8 mouse cellular contexts compared by ENCODE assay signal in the genomic region with DNA sequence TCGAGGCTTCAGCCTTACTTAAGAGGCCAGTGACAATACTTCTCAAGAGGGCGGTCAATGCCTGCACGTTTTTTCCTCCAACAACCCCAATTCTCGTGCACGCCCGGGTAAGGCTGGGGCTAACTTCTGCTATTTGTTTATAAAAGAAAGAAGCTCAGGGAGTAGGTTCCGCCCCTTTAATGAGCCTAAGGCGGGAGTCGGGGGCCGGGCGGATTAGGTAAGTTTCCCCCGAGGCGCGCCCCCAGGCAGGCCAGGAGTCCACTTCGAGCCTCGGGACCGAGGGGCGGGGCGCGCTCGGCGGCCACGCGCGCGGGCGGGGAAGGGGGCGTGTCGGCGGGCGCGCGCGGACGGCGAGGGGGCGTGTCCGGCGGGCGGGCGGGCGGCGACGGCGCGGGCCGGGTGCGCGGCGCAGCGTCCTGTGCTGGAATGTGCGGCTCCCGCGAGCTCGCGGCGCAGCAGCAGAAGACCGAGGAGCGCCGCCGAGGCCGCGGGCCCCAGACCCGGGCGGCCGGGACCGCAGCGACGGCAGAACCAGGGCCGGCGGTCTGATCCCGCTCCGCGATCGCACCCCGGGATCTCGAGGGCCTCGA. TPM values are rescaled to one million over a fixed set of nuclear protein-coding genes. Genes with fewer than 3 reads are reported as not detected.
DNase-seq lines count a peak whose midpoint lies in the region; ATAC-seq and TF ChIP-seq lines count a peak whose summit lies in the region.

TSS of gene Rest (plus strand) at position 411 of the 590 bp plus-strand sequence.

- H3K4me1 ChIP-seq in cerebellum, adult 2 months (ENCODE audit: control insufficient read depth, insufficient read depth, low read length): no peaks in the 10 kb centered on the region
- peaks cover 6% of the 10 kb centered on the region for H3K4me1 ChIP-seq in forebrain, embryonic 16.5 days (replicated peaks; ENCODE audit: control insufficient read depth, insufficient read depth, low read length)

- in situ Hi-C loops in Patski (cut with MboI; ENCODE audit: low pct_unique_long_range_greater_than_20kb): no loop called here

- WGBS in cerebellum, adult 2 months: 2% methylated on average over 76 of the region's 78 CpGs
- under 1% methylated on average over 37 of the region's 78 CpGs for WGBS in forebrain, embryonic 16.5 days

- H3K4me3 ChIP-seq in cerebellum, adult 2 months (replicated peaks; ENCODE audit: insufficient read depth, low read depth, low read length): peak within 1 kb of the TSS; percentile 60
- H3K4me3 ChIP-seq in forebrain, embryonic 16.5 days (replicated peaks; ENCODE audit: low read length): peak within 1 kb of the TSS; percentile 85

- no peak for TF ChIP-seq POLR2A in cerebellum, adult 2 months (IDR thresholded peaks at IDR 0.05; ENCODE audit: borderline replicate concordance, insufficient read depth, low read length)

- no peak within 1 kb of the TSS for H3K27ac ChIP-seq in cerebellum, adult 2 months (ENCODE audit: insufficient read depth, low read length)
- peak within 1 kb of the TSS; percentile 66 for H3K27ac ChIP-seq in forebrain, embryonic 16.5 days (ENCODE audit: low read length)

- peak within 1 kb of the TSS; percentile 63 for H3K4me2 ChIP-seq in forebrain, embryonic 16.5 days (ENCODE audit: low read length)

- 0 out of 2 replicates have a peak, but pooled peaks cover 3% of the 10 kb centered on the region for H3K36me3 ChIP-seq in forebrain, embryonic 16.5 days (ENCODE audit: control insufficient read depth, insufficient read depth)

- CTCF ChIA-PET in Patski (lab: Charles Lee): interaction anchor here (1.9 kb wide), 1 partner anchor 16 kb away, joined by 5 read pairs; no protein-coding TSS in a partner anchor

- POLR2A ChIA-PET in Patski (lab: Charles Lee): no interaction called here

- DNase-seq in Patski (ENCODE audit: low read depth, low spot score): no peak
- DNase-seq in cerebellum, adult 2 months: peak; percentile 33 to 48
- peak; percentile 82 to 85 for DNase-seq in heart, postnatal 36 days
- peak; percentile 26 for DNase-seq in layer of hippocampus, adult 9-11 months
- DNase-seq in lung, postnatal 25 days (ENCODE audit: low spot score): peak; percentile 62
- DNase-seq in retina, embryonic 14.5 days (ENCODE audit: low spot score): peak; percentile 84
- peak; percentile 76 for DNase-seq in urinary bladder, adult 2 months (ENCODE audit: low spot score)

- intact Hi-C loops in heart, postnatal 36 days (cut with DNase I): no loop called here

- TF ChIP-seq CTCF in Patski (IDR thresholded peaks at IDR 0.05): no peak
- no peak for TF ChIP-seq CTCF in cerebellum, adult 2 months (IDR thresholded peaks at IDR 0.05; ENCODE audit: borderline replicate concordance, insufficient read depth, low read depth, low read length)

- no peaks in the 10 kb centered on the region for H3K27me3 ChIP-seq in Patski
- H3K27me3 ChIP-seq in cerebellum, adult 2 months (ENCODE audit: control insufficient read depth, insufficient read depth, low read length): no peaks in the 10 kb centered on the region; the same call in 1 of the 2 replicates
- H3K27me3 ChIP-seq in forebrain, embryonic 16.5 days (replicated peaks; ENCODE audit: control insufficient read depth, insufficient read depth, low read length): no peaks in the 10 kb centered on the region

- ATAC-seq in Patski: peak; percentile 81
- ATAC-seq in forebrain, embryonic 16.5 days: peak; percentile 87

- H3K9ac ChIP-seq in forebrain, embryonic 16.5 days (replicated peaks; ENCODE audit: low read depth, low read length): peak within 1 kb of the TSS; percentile 73

- H3K9me3 ChIP-seq in forebrain, embryonic 16.5 days (ENCODE audit: control insufficient read depth, low read length): no peaks in the 10 kb centered on the region

RNA-seq across cellular contexts. Expression of gene Rest, which starts in this region (rescaled TPM):
- 25.7 TPM for polyA plus RNA-seq in Patski (2021)
- polyA plus RNA-seq in cerebellum, adult 2 months (2012; rRNA removed): 2.9 and 3.2 TPM in 2 replicates
- 6.7 and 8.1 TPM in 2 replicates for polyA plus RNA-seq in forebrain, embryonic 16.5 days (2015; fragmentation: Nextera tagmentation; extraction: Ambion mirVana)
- total RNA-seq in heart, postnatal 36 days (2021): 10 to 100 TPM; 14.8 to 16.5 TPM
- polyA plus RNA-seq in urinary bladder, adult 2 months (2012; rRNA removed): 12.4 and 14.3 TPM in 2 replicates
